Mouse (Mus musculus) testis, adult 2 months (tissue): ENCODE data around the gene Xiap. TPM values are rescaled to one million over a fixed set of nuclear protein-coding genes. Genes with fewer than 3 reads are reported as not detected.

Experiments used
- H3K27ac ChIP-seq: fragments of 200-500 bp; 2 replicates; pipeline ENCODE4 v1.5.1; 2012; ENCODE audit warnings: low read depth, low read length; ENCODE audit not compliant: control insufficient read depth, insufficient read depth
- H3K27me3 ChIP-seq: fragments of 200-500 bp; 2 replicates; pipeline ENCODE4 v1.6.1; 2012; ENCODE audit warnings: mild to moderate bottlenecking, low read length, moderate library complexity; ENCODE audit not compliant: control insufficient read depth, insufficient read depth
- H3K36me3 ChIP-seq: fragments of 200-500 bp; 2 replicates; pipeline ENCODE4 v1.6.1; 2012; ENCODE audit warnings: mild to moderate bottlenecking, low read length; ENCODE audit not compliant: control insufficient read depth, insufficient read depth
- H3K4me1 ChIP-seq: fragments of 200-500 bp; 2 replicates; pipeline ENCODE4 v1.6.1; 2012; ENCODE audit warnings: low read length; ENCODE audit not compliant: control insufficient read depth, insufficient read depth
- H3K4me3 ChIP-seq: fragments of 200-500 bp; 2 replicates; pipeline ENCODE4 v1.5.1; 2012; ENCODE audit warnings: low read depth, mild to moderate bottlenecking, low read length, moderate library complexity, mixed read lengths; ENCODE audit not compliant: control insufficient read depth
- CTCF ChIP-seq: fragments of 200-500 bp; IDR thresholded peaks from 2 replicates; pipeline ENCODE4 v1.5.1; 2012; ENCODE audit warnings: low read depth, mild to moderate bottlenecking, inconsistent platforms, low read length, moderate library complexity; ENCODE audit not compliant: control insufficient read depth, insufficient read depth, insufficient replicate concordance
- POLR2A ChIP-seq: fragments of 200-500 bp; IDR thresholded peaks from 2 replicates; pipeline ENCODE4 v1.6.1; 2012; ENCODE audit warnings: low read depth, mild to moderate bottlenecking, inconsistent platforms, low read length, moderate library complexity; ENCODE audit not compliant: control insufficient read depth
- polyA plus RNA-seq: library from polyadenylated mRNA; depleted of rRNA; stranded (reverse); fragments of >200 nt; gene quantifications from 2 replicates; pipeline ENCODE4 v1.2.3, GENCODE M21; 2012

Xiap gene
- polyA plus RNA-seq, 1 experiment: 1.5 TPM

DNA sequence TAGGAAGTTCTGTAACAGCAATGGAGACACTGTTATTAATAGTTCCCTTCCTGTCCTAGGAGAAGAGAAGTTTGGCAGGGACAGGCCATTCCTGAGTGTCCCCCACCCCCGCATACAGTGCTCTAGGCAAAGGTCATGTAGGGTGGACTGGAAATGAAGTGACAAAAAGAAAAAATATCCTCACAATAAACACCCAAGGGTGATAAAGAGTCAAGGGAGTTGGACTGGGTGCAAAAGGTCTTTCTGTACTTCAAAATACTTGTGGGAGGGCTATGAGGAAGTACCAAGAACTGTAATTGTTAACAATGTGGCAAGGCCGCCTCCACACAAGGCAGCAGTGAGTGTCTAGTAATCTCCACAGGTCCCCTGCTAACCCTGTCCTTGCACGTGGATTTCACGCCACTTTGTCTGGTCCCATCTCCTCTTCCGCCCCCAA lies 88.6 kb downstream of the Xiap start:
- H3K4me1 ChIP-seq: no peaks in the 10 kb centered on the region
- no peak for TF ChIP-seq CTCF
- no peak for TF ChIP-seq POLR2A
- H3K4me3 ChIP-seq: peak overlapping the region; percentile 59
- no peaks in the 10 kb centered on the region for H3K27me3 ChIP-seq
- H3K36me3 ChIP-seq: no peaks in the 10 kb centered on the region
- H3K27ac ChIP-seq: peak overlapping the region; percentile 78

DNA sequence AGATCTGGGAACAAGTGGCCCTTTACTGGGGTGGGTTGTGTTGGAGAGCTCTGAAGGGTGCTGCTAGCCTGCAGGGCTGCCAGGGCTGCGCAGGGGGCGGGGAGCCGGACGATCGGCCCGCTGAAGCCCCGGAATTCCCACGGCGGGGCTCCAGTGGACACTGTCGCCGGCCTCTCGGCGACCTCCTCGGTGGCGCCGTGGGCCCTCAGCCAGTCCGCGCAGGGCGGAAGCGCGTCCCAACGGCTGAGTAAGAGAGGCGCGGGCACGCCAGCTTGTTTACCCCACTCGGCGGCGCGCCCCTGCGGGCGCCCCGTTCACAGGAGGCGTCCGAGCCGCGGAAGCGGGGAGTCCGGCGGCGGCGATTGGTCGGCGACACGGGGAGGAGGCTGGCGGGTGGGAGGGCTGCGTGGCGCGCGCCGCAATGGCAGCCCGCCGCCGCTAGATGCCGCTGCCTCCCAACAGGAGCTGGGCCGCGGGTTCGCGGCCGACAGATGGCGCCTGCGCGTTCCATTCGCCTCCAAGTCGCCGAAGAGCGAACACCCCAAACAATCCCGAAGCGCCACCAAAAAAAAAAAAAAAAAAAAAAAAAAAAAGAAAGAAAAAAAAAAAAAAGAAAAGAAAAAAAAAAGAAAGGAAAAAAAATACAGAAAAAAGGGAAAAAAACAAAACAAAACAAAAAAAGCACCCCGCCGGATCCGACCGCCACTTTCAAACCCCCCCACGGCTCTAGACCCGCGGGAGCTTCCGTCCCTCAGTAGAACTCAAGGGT lies 89.5 kb downstream of the Xiap start, which contains the start of gene Stag2:
Gene Stag2, plus strand, starts transcription at position 530 of the 769 bp plus-strand sequence.
- H3K27me3 ChIP-seq: no peaks in the 10 kb centered on the region
- peak within 1 kb of the TSS; percentile 84 for H3K4me3 ChIP-seq
- no peaks in the 10 kb centered on the region for H3K36me3 ChIP-seq
- H3K4me1 ChIP-seq: no peaks in the 10 kb centered on the region
- TF ChIP-seq CTCF (peak; percentile 59), POLR2A (peak; percentile 46; the same call in 1 of the 2 replicates)
- peak within 1 kb of the TSS; percentile 97 for H3K27ac ChIP-seq

DNA sequence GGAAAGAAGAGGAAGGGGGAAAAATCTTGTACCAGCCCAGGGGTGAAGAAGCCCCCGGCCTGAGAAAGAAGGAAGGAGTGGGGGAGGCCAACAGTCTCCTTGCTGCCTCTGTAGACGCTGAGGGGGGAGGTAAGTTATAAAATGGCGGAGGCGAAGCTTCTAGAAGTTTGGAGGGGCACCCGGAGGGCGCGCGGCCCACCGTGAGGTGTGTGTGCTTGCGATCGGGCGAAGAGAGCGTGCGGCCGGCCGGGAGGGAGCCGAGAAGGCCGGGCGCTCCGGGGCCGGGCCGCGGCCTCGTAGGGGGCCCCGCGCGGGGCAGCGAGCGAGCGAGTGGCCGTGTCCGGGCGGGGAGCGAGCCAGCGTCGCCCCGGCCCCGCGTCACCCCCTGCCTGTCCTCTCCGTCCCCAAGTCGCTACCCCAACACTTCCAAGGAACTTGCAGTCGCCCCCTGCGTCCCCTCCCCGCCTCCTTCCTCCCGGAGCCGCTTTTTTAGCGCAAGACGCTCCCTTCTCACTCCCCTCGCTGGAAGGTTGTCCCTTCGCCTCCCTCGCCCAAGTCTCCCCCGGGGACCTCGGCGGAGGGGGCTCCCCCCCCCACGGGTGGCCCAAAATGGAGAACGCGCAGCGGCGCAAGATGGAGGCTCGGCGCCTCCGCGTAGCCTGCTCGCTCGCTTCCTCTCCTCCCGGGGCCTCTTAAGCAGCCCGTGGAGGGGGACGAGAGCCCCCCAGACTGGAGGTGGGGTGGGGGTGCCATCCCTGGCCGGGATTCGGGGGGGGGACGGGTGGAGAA lies 90.3 kb downstream of the Xiap start:
- TF ChIP-seq POLR2A: 0 out of 2 replicates have a peak, but pooled peaks have one; percentile 16
- no peak for TF ChIP-seq CTCF
- Histone ChIP-seq H3K27me3 (no peaks in the 10 kb centered on the region), H3K36me3 (no peaks in the 10 kb centered on the region), H3K27ac (peak overlapping the region; percentile 97), H3K4me3 (peak overlapping the region; percentile 84), H3K4me1 (no peaks in the 10 kb centered on the region)

DNA sequence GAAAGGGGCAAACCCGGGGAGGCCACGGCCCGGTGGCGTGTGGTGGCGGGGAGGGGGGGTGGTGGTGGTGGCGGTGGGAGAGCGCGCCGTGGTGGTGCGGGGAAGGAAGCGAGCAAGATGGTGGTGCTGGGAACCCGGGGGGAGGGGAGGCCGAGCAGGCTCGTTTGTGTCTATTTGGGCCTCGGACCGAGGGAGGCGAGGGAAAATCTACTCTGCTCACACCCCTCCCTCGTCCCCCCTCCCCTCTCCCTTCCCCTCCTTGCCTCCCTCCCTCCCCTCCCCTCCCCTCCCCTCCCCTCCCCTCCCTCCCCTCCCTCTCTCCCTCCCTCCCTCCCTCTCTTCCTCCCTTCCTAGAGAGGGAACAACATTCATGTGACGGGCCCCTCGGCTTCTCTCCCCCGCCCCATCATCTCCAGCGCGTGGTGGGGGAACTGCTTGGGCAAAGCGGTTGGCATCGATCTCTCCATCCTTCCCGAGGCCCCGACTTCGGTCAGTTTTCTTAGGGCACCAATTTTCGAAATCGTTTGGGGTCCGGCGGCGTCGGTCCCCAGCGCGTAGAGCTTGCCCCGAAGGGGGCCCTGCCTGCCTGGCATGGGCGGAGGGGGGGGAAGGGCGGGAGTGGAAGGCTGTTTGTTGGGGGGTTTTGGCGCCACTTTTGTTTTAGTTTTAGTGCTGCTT lies 91.0 kb downstream of the Xiap start:
- H3K27ac ChIP-seq: peak overlapping the region; percentile 81
- H3K4me1 ChIP-seq: no peaks in the 10 kb centered on the region
- no peaks in the 10 kb centered on the region for H3K36me3 ChIP-seq
- H3K27me3 ChIP-seq: no peaks in the 10 kb centered on the region
- no peak for TF ChIP-seq CTCF
- peak overlapping the region; percentile 88 for H3K4me3 ChIP-seq

DNA sequence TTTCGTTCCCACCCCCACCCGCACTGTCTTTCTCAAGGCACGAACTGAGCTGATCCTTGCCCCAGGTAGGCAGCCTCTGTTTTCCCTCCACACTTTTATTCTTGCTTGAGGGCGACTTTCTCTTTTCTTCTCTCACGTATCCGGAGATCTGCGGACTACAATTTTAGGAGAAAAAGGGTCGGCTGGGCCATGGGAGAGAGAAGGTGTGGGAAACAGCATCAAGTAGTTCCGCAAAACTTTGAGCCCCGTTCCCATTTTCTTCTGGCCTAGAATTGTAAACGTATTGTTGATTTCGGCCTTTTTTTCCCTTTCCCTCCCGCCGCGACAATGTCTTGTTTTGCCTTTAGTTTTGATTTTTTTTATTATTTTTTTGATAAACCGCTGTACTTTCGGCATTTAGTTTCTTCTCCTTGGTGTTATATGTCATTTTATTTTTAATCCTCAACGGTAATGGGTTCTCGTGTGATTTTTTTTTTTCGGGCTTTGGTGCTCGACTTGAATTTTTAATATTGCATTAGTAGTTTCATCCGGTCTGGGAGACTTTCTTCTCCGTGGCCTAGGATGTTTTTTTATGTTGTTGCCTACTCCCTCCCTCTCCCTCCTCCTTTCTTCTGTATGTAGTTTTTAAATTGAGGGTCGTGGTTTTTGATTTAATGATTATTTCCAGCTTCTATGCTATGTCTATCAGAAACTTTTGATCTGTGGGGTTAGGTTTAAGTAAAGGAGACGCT lies 91.7 kb downstream of the Xiap start:
- TF ChIP-seq POLR2A: no peak
- no peak for TF ChIP-seq CTCF
- H3K36me3 ChIP-seq: no peaks in the 10 kb centered on the region
- H3K27ac ChIP-seq: peak overlapping the region; percentile 80
- no peaks in the 10 kb centered on the region for H3K4me1 ChIP-seq
- no peaks in the 10 kb centered on the region for H3K27me3 ChIP-seq
- peak overlapping the region; percentile 88 for H3K4me3 ChIP-seq

DNA sequence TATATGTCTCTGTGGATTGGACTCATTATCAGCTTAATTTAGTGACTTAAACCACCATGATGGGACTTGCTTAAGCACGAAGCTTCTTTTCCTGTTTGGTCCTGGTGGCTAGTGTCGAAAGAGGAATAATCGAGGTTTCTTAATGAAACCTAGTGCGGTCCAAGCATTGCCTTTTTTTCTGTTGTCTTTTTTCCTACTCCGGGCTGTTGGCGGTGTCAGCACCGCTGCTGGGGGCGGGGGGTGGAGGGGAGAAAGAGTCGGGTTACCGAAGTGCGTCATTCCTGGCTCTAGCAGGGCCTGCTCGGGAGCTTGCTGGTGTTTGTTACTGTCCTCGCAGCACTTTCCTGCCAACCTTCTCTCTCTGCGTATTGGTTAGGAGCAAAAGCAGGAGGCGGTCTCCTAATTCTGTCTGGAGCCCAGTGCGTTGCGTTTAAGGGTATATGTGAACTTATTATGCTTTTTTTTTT lies 92.5 kb downstream of the Xiap start:
- no peak; the same call in 1 of the 2 replicates for TF ChIP-seq POLR2A
- no peak for TF ChIP-seq CTCF
- peak overlapping the region; percentile 62 for H3K27ac ChIP-seq
- peak overlapping the region; percentile 78 for H3K4me3 ChIP-seq

More for the DNA sequence above, 92.5 kb downstream of the Xiap start:
- no peaks in the 10 kb centered on the region for H3K4me1 ChIP-seq
- H3K27me3 ChIP-seq: no peaks in the 10 kb centered on the region
- no peaks in the 10 kb centered on the region for H3K36me3 ChIP-seq
